Mouse (Mus musculus): ENCODE results near the gene Fermt3.

GRCm38 (mm10) chr19:7062916-7063315 is 43.6 kb upstream of the Fermt3 start:
- TF ChIP-seq GATA1 (IDR thresholded peaks at IDR 0.05; ENCODE audit: low read length) = no peak
- no peak for TF ChIP-seq TAL1 (IDR thresholded peaks at IDR 0.05; ENCODE audit: low read length)
